30 mouse cellular contexts compared by ENCODE assay signal in the genomic region with DNA sequence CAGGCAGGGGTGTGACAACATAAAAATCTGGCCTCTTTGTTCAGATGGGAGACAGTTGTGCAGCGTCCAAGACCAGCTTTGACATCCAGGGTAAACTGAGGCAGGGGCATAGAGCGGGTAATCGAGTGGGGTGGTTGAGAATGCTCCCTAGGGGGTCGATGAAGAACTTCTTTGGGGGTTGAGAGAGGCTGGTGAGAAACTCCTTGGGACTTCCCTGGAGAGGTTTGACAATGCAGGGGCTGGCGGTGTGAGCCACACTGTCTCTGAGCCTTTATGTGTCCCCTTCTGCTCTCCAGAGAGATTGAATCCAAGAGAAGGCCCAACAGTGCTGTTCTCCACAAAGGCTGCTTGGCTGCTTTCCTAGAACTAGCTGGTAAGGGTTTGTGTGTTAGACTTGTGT. TPM values are rescaled to one million over a fixed set of nuclear protein-coding genes. Genes with fewer than 3 reads are reported as not detected.
"Had no signal": no experiment of that assay in that cellular context is flagged by ENCODE, and none has a peak within 500 bp of the region (broad histone marks: within the 10 kb centered on the region; RNA-seq: fewer than 3 reads in every experiment).

No protein-coding gene starts in this region.

- H3K36me3 ChIP-seq: embryonic facial prominence, embryonic 12.5 days; embryonic facial prominence, embryonic 15.5 days; forebrain, embryonic 10.5 days; forebrain, embryonic 12.5 days; forebrain, embryonic 15.5 days had no signal

- H3K4me3 ChIP-seq: embryonic facial prominence, embryonic 12.5 days; embryonic facial prominence, embryonic 15.5 days; erythroblast, embryonic 14.5 days; forebrain, embryonic 10.5 days; forebrain, embryonic 12.5 days; forebrain, embryonic 13.5 days; forebrain, embryonic 15.5 days; gastrocnemius, adult 2 months; heart, adult 2 months had no signal

- DNase-seq: cerebellum, adult 2 months; cerebellum, adult 8-10 months; cerebellum, adult 9-10 months; cerebellum, adult 9-11 months; cerebellum, postnatal 10 days; cerebellum, postnatal 14 days; cerebellum, postnatal 25 days; cerebellum, postnatal 36 days; embryo, embryonic 11 days; forebrain, postnatal 0 days; gastrocnemius, adult 2 months; gastrocnemius, postnatal 10 days; gastrocnemius, postnatal 14 days; gastrocnemius, postnatal 25 days; gastrocnemius, postnatal 36 days; heart, adult 2 months had no signal

- ATAC-seq: forebrain, embryonic 13.5 days; forebrain, embryonic 14.5 days; forebrain, embryonic 15.5 days; forebrain, embryonic 16.5 days; forebrain, postnatal 0 days had no signal

- H3K27me3 ChIP-seq: embryonic facial prominence, embryonic 12.5 days; embryonic facial prominence, embryonic 15.5 days; forebrain, embryonic 12.5 days; forebrain, embryonic 13.5 days; forebrain, embryonic 15.5 days had no signal

- H3K4me2 ChIP-seq: embryonic facial prominence, embryonic 12.5 days; embryonic facial prominence, embryonic 15.5 days; forebrain, embryonic 12.5 days; forebrain, embryonic 13.5 days; forebrain, embryonic 15.5 days; heart, embryonic 11.5 days had no signal

- H3K9me3 ChIP-seq: embryonic facial prominence, embryonic 12.5 days; embryonic facial prominence, embryonic 15.5 days; forebrain, embryonic 10.5 days; forebrain, embryonic 12.5 days; forebrain, embryonic 13.5 days; forebrain, embryonic 15.5 days had no signal

- H3K27ac ChIP-seq: embryonic facial prominence, embryonic 12.5 days; embryonic facial prominence, embryonic 15.5 days; forebrain, embryonic 10.5 days; forebrain, embryonic 12.5 days; forebrain, embryonic 13.5 days; forebrain, embryonic 15.5 days; gastrocnemius, adult 2 months; heart, adult 2 months had no signal

- H3K9ac ChIP-seq: embryonic facial prominence, embryonic 12.5 days; embryonic facial prominence, embryonic 15.5 days; forebrain, embryonic 12.5 days; forebrain, embryonic 13.5 days; forebrain, embryonic 15.5 days; forebrain, postnatal 0 days had no signal

- H3K4me1 ChIP-seq: embryonic facial prominence, embryonic 12.5 days; embryonic facial prominence, embryonic 15.5 days; forebrain, embryonic 10.5 days; forebrain, embryonic 12.5 days; forebrain, embryonic 13.5 days; forebrain, embryonic 15.5 days had no signal

RNA-seq across cellular contexts. Expression of a gene that starts 9.3 kb away (rescaled TPM):
- total RNA-seq: common myeloid progenitor, adult 5-6 weeks; gastrocnemius, adult 18-20 months; gastrocnemius, adult 2 months; gastrocnemius, adult 8-10 months; gastrocnemius, postnatal 14 days; gastrocnemius, postnatal 25 days; gastrocnemius, postnatal 36 days; granulocyte monocyte progenitor cell, adult 5-6 weeks had no signal
- polyA plus RNA-seq: erythroblast, embryonic 14.5 days; forebrain, embryonic 14.5 days; forebrain, embryonic 16.5 days; heart, embryonic 11.5 days had no signal
